Mouse (Mus musculus): ENCODE measurements around the gene Atp8b5.
A peak's percentile ranks its signal among the peaks of the same experiment; 100 is the strongest.

Gene Atp8b5

DNA sequence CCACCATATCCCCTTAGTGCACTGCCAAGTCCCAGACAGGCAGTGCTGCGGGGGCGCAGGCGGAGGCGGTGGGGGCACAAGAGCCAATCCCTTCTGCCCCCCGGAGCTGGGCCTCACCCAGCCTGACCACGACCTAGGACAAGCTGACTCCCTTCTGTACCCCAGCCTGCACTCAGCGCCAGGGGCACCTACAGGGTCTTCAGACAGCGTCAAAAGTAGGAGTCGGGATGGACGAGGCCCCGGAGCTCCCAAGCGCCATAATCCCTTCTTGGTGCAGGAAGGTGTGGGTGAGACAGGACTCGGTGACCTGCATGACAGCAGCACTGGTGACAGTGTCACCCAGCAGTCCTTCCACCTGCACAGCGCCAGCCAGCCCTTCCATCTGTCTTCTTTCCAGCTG is 147.8 kb downstream of the Atp8b5 start:
- DNase-seq (ENCODE audit: low spot score in 2 of 2), result no peak

DNA sequence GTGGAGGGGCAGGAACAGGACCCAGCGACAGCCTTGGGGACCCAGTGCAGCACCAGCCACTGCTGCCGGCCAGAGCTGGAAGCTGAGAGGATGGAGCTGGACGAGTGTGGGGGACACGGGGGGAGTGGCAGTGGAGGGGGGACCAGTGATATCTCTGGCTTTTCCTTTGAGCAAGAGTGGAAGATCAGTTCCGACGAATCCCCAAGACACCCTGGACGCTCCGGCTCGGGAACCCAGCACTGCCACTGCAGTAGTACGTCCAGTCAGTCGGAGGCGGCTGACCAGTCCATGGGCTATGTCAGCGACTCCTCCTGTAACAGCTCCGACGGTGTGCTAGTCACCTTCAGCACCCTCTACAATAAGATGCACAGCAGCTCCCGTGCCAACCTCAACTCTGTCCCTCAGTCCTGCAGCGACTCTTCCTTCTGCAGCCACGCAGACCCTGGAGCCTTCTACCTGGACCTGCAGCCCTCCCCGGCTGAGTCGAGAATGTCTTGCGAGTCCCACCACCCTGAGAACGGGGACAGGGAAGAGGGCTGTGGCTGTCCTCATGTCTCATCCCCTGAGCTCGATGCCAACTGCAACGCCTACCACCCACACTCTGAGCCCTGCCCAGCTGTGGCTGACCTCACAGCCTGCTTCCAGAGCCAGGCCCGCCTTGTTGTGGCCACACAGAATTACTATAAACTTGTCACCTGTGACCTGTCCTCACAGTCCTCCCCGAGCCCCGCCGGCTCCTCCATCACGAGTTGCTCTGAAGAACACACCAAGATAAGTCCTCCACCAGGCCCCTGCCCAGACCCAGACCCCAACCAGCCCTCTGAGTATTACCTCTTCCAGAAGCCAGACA is 148.5 kb downstream of the Atp8b5 start:
- DNase-seq (ENCODE audit: low spot score in 2 of 2), result no peak

DNA sequence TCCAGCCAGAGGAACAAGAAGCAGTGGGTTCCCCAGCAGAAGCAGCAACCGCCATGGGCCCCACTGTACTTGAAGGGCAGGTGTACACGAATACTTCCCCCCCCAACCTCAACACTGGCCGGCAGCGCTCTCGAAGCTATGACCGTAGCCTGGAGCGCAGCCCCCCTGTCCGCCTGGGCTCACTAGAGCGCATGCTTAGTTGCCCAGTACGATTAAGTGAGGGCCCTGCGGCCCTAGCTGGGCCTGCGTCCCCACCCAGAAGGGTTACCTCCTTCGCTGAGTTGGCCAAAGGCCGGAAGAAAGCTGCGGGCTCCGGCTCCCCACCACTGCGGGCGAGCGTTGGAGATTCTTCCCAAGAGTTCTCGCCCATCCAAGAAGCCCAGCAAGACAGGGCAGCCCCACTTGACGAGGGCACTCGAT is 149.1 kb downstream of the Atp8b5 start:
- DNase-seq (ENCODE audit: low spot score in 2 of 2), result no peak

DNA sequence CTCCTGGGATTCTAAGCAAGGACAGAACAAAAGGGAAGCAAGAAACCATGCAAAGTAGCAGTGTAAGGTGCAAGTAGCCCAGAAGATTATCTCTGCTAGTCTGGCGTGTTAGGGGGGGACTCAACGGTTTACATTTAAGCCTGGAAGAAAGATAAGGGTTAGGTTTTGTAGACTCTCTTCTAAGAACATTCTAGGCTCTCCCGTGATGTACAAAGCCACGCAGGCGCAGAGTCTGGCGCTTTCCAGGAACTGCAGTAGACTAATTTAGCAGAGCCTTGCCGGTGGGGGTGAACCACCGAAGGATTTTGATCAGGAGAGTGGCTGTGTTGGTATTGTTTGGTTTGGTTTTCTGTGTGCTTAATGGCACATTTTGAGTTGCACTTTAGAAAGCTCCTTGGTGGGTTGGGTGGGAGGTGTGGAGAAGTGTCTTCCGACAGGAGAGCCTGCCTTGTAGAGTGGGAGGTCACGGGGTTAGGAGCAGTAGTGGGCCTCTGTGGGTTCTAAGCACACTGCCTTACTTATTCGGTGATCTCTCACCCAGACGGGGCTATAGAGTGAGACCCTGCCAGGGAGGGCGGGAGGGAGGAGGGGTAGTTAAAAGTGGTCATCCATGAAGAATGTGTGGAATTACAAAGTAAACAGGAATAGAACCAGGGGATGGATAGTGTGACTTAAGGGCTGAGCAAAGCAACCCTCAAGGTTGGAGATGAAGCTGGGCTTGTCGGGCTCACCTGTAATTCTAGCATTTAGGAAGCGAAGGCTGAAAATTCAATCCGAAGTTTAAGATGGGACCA is 150.5 kb downstream of the Atp8b5 start:
- DNase-seq (ENCODE audit: low spot score in 2 of 2), result no peak

DNA sequence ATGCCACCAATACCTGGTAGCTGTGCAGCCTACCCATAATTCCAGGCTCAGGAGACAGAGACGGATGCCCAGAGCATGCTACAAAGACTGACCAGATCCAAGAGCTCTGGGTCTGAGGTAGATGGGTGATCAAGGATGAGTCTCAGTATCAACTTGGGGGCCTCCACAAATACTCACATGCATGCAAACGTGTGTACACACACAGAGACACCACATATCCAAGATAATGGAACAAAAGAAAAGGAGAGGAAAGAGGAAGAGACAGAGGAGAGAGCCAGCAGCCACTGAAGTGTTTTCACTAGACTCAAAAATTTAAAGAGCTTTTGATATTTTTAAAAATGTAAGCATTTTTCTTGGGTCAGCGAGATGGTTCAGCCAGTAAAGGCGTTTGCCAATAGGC is 151.5 kb downstream of the Atp8b5 start:
- DNase-seq (ENCODE audit: low spot score in 2 of 2), result no peak

DNA sequence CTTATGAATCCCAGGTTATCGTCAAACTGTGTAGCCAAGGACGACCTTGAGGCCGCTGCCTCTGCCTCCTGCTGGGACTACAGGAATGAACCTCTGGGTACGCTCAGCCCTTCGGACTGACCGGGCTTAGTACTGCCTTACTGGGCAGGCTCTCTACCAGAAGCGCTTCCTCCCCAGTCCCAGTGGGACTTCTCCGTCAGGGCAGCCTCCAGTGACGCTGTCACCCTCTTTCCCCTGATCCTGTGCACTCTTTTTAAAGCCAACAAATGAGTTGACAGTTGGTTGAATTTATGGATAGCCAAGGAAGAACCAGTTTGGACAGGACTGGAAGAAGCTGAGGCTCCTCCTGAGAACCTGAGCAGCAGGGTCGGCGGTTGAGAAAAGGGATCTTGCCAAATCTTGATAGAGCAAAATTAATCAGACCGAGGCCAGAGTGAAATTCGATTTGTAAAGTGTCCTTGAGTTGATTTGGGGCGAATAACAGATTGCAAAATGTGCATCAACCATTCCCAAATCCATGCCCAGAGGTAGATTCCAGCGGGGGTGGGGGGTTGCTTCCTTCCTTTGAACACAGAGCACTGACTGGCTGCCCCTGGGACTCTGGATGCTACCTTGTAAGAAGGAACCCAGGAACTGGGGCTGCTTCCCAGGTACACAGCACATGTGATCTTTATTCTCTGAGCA is 152.2 kb downstream of the Atp8b5 start:
- no peak for DNase-seq (ENCODE audit: low spot score in 2 of 2)

DNA sequence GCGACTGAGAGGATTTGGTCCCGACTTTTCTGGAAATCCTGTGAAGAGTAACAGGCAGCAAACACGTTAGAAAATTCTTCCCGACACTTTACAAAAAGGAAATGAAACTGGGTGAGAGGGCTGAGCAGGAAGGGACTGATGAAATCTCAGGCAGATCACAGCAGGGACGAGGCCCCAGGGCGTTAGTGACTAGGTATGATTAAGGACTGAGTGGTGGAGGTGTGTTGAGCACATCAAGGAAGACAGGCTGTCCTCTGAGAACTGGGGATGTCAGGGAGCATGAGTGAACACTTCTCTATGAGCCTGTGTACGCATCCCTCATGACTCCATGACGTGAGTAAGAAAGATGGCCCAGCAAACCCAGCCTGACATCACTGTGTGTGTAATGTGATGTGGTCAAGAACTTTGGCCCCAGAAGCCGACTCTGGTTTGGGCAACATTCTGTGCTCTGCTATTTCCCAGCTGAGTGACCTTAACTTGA is 152.9 kb downstream of the Atp8b5 start:
- no peak for DNase-seq (ENCODE audit: low spot score in 2 of 2)

DNA sequence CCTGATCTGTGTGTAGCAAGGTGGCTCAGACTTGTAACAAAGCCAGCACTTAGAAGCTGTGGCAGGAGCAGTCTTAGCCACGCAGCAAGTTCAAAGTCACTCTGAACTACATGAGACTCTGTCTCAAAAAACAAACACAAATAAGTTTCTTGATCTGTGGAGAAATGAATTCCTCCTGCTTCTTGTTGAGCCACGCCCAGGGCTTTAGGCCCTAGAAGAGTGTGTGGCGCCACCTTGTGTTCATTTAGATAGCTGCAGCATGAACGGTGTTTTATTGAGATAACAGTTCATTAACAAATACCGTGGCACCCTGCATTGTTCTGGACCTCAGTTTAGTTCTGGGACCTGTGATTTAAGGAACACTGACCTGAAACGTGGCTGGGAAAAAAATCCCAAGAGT is 153.3 kb downstream of the Atp8b5 start:
- DNase-seq (ENCODE audit: low spot score in 2 of 2), result peak in 1 of 2 experiments; percentile 71

DNA sequence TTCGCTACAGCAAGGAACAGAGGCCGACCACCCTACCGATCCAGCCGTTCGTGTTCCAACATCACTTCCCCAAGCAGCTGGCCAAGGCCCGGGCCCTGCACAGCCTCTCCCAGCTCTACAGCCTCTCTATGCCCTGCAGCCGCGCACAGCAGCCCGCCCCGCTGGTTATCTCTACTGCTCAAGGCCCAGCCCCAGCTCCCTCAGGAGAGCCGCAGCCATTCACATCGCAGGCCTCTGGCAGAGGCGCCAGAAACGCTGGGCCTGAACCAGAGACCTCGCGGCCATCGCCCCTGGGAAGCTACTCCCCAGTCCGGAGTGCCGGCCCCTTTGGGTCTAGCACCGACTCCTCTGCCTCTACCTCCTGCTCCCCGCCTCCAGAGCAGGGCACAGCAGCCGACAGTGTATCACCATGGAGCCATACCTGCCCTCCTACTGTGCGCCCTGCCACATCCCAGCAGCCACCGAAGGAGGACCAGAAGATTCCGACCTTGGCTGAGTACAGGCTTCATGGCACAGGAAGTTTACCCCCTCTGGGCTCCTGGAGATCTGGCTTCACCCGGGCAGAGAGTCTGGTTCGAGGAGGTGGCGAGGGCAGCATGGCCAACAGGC is 154.8 kb downstream of the Atp8b5 start:
- DNase-seq (ENCODE audit: low spot score in 2 of 2), result no peak
